Mouse (Mus musculus) testis, adult 2 months (tissue): ENCODE results near the gene Hdac11.

Experiments used
- CTCF ChIP-seq: fragments of 200-500 bp; IDR thresholded peaks from 2 replicates; pipeline ENCODE4 v1.5.1; 2012; ENCODE audit warnings: low read depth, mild to moderate bottlenecking, inconsistent platforms, low read length, moderate library complexity; ENCODE audit not compliant: control insufficient read depth, insufficient read depth, insufficient replicate concordance
- POLR2A ChIP-seq: fragments of 200-500 bp; IDR thresholded peaks from 2 replicates; pipeline ENCODE4 v1.6.1; 2012; ENCODE audit warnings: low read depth, mild to moderate bottlenecking, inconsistent platforms, low read length, moderate library complexity; ENCODE audit not compliant: control insufficient read depth

DNA sequence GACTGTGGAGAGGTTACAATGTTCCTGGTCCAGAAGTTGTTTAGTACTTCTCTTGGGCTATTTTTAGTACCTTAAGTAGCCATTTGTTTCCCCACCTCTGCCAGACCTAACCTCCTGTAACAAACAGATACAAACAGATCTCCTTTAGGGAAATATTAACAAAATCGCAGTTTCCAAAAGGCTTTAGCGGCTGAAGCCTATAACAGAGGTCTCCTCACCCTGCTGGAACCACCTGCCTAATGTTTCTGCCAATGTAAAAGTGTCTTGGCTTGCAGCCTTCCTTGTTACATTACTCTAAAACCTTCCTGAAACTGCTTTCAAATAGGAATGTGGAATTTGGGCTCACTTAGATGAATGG is 31.3 kb upstream of the Hdac11 start:
- TF ChIP-seq POLR2A (no peak), CTCF (no peak)
